Mouse (Mus musculus) brain, embryonic 14.5 days (tissue): ENCODE measurements around the gene Tnp2.

Source experiments
- CTCF ChIP-seq: fragments of 200-500 bp; IDR thresholded peaks from 2 replicates; pipeline ENCODE4 v1.5.1; 2012; ENCODE audit warnings: inconsistent platforms, mild to moderate bottlenecking, moderate library complexity, borderline replicate concordance; ENCODE audit not compliant: insufficient read depth, insufficient read length; ENCODE audit errors: extremely low read depth
- POLR2A ChIP-seq: fragments of 200-500 bp; IDR thresholded peaks from 2 replicates; pipeline ENCODE4 v1.6.1; 2012; ENCODE audit warnings: mild to moderate bottlenecking, inconsistent platforms, borderline replicate concordance; ENCODE audit not compliant: poor library complexity, insufficient read depth, insufficient read length, severe bottlenecking; ENCODE audit errors: extremely low read depth

GRCm38 (mm10) chr16:10784793-10785370 is 3.6 kb downstream of the Tnp2 start:
- peak; percentile 34; the same call in 1 of the 2 replicates for TF ChIP-seq POLR2A
- TF ChIP-seq CTCF, result peak; percentile 82
